Mouse (Mus musculus) limb, embryonic 11.5 days (tissue): Measurements from ENCODE around the gene Pdzd7. TPM values are rescaled to one million over a fixed set of nuclear protein-coding genes. Genes with fewer than 3 reads are reported as not detected.

Experiments used
- ATAC-seq: fragments of 200-750 bp; cut with Nextera tagmentation; 2 replicates; pipeline ENCODE4 v1.8.0; 2017; ENCODE audit warnings: low read depth; ENCODE audit not compliant: insufficient number of reproducible peaks, low FRiP score, low TSS enrichment
- DNase-seq: peaks from one replicate; pipeline ENCODE4 v3.0.0-alpha.2; 2015; ENCODE audit warnings: low spot score
- H3K27ac ChIP-seq: fragments of 300-500 bp; sonication (generic); replicated peaks from 2 replicates; pipeline ENCODE4 v1.5.1; 2014; ENCODE audit warnings: low read depth, mild to moderate bottlenecking, low read length
- H3K27me3 ChIP-seq: fragments of 300-500 bp; sonication (generic); 2 replicates; pipeline ENCODE4 v1.6.1; 2014; ENCODE audit warnings: mild to moderate bottlenecking, low read length, mixed read lengths; ENCODE audit not compliant: control insufficient read depth, insufficient read depth
- H3K36me3 ChIP-seq: fragments of 300-500 bp; sonication (generic); 2 replicates; pipeline ENCODE4 v1.6.1; 2014; ENCODE audit warnings: mild to moderate bottlenecking, low read length, moderate library complexity, mixed read lengths; ENCODE audit not compliant: control insufficient read depth, insufficient read depth
- H3K4me1 ChIP-seq: fragments of 300-500 bp; sonication (generic); 2 replicates; pipeline ENCODE4 v1.6.1; 2014; ENCODE audit warnings: low read length, mixed read lengths; ENCODE audit not compliant: control insufficient read depth, insufficient read depth
- H3K4me2 ChIP-seq: fragments of 300-500 bp; sonication (generic); 2 replicates; pipeline ENCODE4 v1.6.1; 2014; ENCODE audit warnings: low read depth, mild to moderate bottlenecking, moderate library complexity; ENCODE audit not compliant: severe bottlenecking
- H3K4me3 ChIP-seq: fragments of 300-500 bp; sonication (generic); 2 replicates; pipeline ENCODE4 v1.5.1; 2014; ENCODE audit warnings: low read depth, low read length
- H3K9ac ChIP-seq: fragments of 300-500 bp; sonication (generic); 2 replicates; pipeline ENCODE4 v1.6.1; 2014; ENCODE audit warnings: mild to moderate bottlenecking, low read length
- H3K9me3 ChIP-seq: fragments of 300-500 bp; sonication (generic); 2 replicates; pipeline ENCODE4 v1.6.1; 2016; ENCODE audit warnings: low read length; ENCODE audit not compliant: control insufficient read depth
- WGBS: fragments of 180-500 bp; shearing (Covaris S2); extraction: QIAGEN DNeasy Blood & Tissue Kit; methylation state at CpG from one replicate; pipeline ENCODE4 v1.1.7; 2014; 5-methylcytosine and 5-hydroxymethylcytosine counted together
- polyA plus RNA-seq: library from polyadenylated mRNA; unstranded; fragments of >200 nt; fragmentation: Nextera tagmentation; extraction: Ambion mirVana; gene quantifications from 2 replicates; pipeline ENCODE4 v1.2.1, GENCODE M21; 2014

Gene Pdzd7
- polyA plus RNA-seq, 1 experiment from 2014 or later, result 0.21 TPM

DNA sequence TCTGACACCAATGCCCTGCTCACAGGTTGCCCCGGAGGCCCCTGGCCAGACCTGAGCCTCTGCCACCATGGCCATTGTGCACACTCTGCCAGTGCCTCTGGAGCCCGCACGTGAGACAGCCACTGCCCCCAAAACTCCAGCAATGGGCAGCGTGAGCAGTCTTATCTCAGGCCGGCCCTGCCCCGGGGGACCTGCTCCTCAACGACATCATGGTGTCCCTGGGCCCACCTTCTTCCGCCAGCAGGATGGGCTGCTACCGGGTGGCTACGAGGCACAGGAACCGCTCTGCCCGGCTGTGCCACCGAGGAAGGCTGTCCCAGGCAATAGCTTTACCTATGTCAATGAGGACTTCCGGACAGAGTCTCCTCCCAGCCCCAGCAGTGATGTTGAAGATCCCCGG lies 24.2 kb downstream of the Pdzd7 start:
- H3K27me3 ChIP-seq, result no peaks in the 10 kb centered on the region
- H3K9ac ChIP-seq, result no peak overlapping the region
- ATAC-seq, result no peak
- no peak overlapping the region for H3K4me3 ChIP-seq
- H3K9me3 ChIP-seq, result no peaks in the 10 kb centered on the region
- H3K27ac ChIP-seq, result no peak overlapping the region
- WGBS, result 95% methylated on average over 15 of the region's 15 CpGs
- peaks cover 13% of the 10 kb centered on the region; the same call in 1 of the 2 replicates for H3K4me1 ChIP-seq
- H3K4me2 ChIP-seq, result no peak overlapping the region
- H3K36me3 ChIP-seq, result peaks cover 27% of the 10 kb centered on the region
- DNase-seq, result no peak

DNA sequence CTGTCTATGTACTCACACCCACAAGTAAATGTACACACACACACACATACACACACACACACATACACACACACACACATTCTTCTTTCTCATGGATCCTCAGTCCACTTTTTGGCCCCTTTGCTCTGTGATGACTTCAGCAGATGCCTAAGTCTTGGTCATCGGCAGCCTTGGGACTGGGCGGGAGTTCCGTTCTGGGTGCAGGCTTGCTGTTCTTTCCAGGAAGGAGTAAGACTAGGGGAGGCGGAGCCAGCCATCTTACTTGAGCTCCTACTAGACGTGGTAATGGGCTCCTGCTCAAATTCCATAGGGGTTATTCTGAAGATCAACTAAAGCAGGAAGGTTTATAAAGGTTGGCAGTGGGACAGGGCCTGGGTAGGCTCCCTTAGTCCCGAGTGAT lies 25.2 kb downstream of the Pdzd7 start:
- Histone ChIP-seq H3K9me3 (no peaks in the 10 kb centered on the region), H3K27ac (no peak overlapping the region), H3K36me3 (peaks cover 17% of the 10 kb centered on the region), H3K4me2 (peak overlapping the region; percentile 13; the same call in 1 of the 2 replicates), H3K27me3 (no peaks in the 10 kb centered on the region), H3K4me1 (peaks cover 21% of the 10 kb centered on the region), H3K4me3 (no peak overlapping the region), H3K9ac (no peak overlapping the region)
- DNase-seq (no peak), ATAC-seq (no peak)
- WGBS, result 70% methylated on average over 6 of the region's 6 CpGs

DNA sequence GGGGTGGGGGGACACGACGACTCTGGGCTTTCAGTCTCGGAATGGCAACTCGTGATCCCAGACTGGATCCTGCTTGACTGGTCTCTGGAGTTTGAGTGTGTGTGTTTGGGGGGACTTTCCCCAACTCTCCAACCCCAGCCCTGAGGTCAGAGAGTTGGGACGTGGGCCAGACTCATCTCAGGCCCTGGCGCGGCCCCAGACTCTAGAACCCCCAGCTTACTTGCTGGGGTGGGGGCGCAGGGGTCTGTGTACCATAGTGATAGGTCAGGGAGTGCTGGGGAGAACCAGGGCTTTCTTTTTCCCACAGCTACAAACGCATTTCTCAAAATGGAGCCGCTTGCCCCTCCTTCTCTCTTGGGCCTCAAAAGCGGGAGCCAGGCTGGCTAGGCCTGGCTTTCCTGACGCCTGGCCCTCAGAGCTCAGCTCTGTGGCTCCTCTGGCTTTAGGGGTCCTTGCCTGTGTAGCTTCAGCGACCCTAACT lies 27.1 kb downstream of the Pdzd7 start:
- H3K9me3 ChIP-seq, result no peaks in the 10 kb centered on the region
- DNase-seq (peak; percentile 59), ATAC-seq (no peak)
- no peaks in the 10 kb centered on the region for H3K27me3 ChIP-seq
- peak overlapping the region; percentile 92 for H3K27ac ChIP-seq
- peak overlapping the region; percentile 95 for H3K4me2 ChIP-seq
- WGBS, result under 1% methylated on average over 13 of the region's 13 CpGs
- peaks cover 4% of the 10 kb centered on the region; the same call in 1 of the 2 replicates for H3K36me3 ChIP-seq
- peak overlapping the region; percentile 95 for H3K9ac ChIP-seq
- peaks cover 35% of the 10 kb centered on the region for H3K4me1 ChIP-seq
- H3K4me3 ChIP-seq, result peak overlapping the region; percentile 78

DNA sequence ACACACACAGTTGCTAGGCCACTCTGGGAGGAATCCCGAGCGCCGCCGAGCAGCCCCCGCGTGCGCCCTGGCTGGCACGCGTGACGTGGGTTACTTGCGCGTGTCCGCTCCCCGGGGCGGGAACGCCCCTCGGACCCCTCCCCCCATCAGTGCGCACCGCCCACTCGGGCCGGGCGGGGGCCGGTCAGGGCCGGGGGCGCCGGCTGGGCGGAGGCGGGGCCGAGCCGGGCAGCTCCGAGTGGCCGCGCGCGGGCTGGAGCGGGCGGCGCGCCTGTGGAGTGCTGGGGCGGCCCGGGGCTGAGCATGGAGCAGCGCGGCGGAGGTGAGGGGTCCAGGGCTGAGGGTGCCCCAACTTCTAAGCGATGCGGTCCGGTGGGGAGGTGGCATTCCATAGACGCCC lies 27.6 kb downstream of the Pdzd7 start:
- peak overlapping the region; percentile 95 for H3K4me2 ChIP-seq
- H3K4me1 ChIP-seq, result peaks cover 38% of the 10 kb centered on the region
- H3K9ac ChIP-seq, result peak overlapping the region; percentile 95
- H3K4me3 ChIP-seq, result peak overlapping the region; percentile 78
- peak; percentile 91 for DNase-seq
- H3K27ac ChIP-seq, result peak overlapping the region; percentile 92
- no peaks in the 10 kb centered on the region for H3K27me3 ChIP-seq
- H3K36me3 ChIP-seq, result peaks cover 3% of the 10 kb centered on the region; the same call in 1 of the 2 replicates
- H3K9me3 ChIP-seq, result no peaks in the 10 kb centered on the region
- 0% methylated on average over 36 of the region's 48 CpGs for WGBS
- ATAC-seq, result peak; percentile 53

DNA sequence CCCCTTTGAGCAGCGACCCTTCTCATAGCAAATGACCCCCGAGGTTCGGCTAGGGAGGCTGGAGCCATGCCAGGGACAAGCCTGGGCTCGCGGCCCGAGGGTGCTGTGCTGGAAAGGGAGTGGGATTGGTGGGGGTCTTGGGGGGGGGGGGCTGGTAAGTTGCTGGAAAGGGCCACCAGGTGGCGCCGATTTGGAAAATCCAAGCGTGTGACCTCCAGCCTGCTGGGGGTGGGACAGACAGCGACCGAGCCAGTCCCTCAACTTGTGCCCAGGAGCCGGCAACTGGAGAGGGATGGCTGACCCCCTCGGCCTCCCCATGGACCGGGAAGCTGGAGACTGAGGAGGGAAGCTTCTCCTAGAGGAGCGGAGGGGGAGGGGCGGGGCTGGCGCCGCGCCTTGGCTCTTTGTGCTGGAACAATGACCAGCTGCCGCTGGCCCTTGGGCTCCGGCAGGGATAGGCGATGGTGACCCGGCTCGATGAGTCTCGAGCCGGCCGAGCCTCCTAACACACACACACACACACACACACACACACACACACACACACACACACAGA lies 28.2 kb downstream of the Pdzd7 start:
- DNase-seq (peak; percentile 85), ATAC-seq (no peak; the same call in 1 of the 2 replicates)
- Histone ChIP-seq H3K4me3 (peak overlapping the region; percentile 78), H3K27me3 (no peaks in the 10 kb centered on the region), H3K36me3 (no peaks in the 10 kb centered on the region), H3K4me1 (peaks cover 44% of the 10 kb centered on the region), H3K4me2 (peak overlapping the region; percentile 95), H3K9me3 (no peaks in the 10 kb centered on the region), H3K9ac (peak overlapping the region; percentile 95), H3K27ac (peak overlapping the region; percentile 92)
- 1% methylated on average over 25 of the region's 27 CpGs for WGBS

DNA sequence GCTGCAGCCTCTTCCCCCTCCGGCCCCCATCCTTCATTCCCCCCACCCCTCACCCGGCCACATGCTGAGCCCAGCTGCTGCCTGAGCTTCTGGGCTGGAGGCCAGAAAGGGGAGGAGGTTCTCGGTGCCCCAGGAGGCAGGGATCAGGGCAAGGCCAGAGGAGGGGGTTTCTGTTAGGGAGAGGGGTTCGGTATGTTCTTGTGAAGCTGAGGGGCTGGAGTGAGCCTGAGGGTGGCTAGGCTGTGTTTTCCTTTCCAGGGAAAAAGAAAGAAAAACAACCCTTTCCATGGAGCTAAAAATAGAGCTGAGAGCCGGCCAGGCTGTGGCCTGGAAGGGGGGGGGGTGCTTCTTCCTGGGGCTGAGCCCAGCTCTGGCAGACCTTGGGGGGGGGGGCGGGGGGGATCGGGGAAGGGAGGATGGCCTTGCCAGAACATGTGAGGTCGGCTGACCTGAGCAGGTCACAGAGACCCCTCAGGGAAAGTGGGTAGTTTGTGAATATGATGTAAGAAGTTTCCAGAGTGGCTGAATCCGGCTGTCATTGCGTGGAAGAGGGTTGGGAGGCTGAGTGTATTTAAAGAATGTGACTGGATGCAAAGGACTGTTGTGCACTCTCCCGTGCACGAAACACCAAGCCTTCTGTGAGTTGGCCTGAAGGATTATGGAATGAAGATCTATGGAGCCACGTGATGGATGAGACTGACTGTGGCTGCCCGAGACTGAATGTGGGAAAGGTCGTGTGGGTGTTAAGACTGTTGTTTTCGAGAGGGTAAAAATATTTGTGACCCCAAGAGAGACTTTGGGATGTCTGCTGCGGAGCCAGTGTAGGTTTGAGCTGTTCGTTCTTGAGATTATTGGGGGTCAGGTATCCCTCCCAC lies 28.9 kb downstream of the Pdzd7 start:
- 1% methylated on average over 16 of the region's 18 CpGs for WGBS
- H3K27me3 ChIP-seq, result no peaks in the 10 kb centered on the region
- H3K27ac ChIP-seq, result peak overlapping the region; percentile 92
- H3K4me2 ChIP-seq, result peak overlapping the region; percentile 95
- H3K4me3 ChIP-seq, result peak overlapping the region; percentile 78
- peaks cover 46% of the 10 kb centered on the region for H3K4me1 ChIP-seq
- peaks cover 3% of the 10 kb centered on the region; the same call in 1 of the 2 replicates for H3K36me3 ChIP-seq
- ATAC-seq, result 0 out of 2 replicates have a peak, but pooled peaks have one; percentile 27
- H3K9ac ChIP-seq, result peak overlapping the region; percentile 95
- peak; percentile 68 for DNase-seq
- H3K9me3 ChIP-seq, result no peaks in the 10 kb centered on the region

DNA sequence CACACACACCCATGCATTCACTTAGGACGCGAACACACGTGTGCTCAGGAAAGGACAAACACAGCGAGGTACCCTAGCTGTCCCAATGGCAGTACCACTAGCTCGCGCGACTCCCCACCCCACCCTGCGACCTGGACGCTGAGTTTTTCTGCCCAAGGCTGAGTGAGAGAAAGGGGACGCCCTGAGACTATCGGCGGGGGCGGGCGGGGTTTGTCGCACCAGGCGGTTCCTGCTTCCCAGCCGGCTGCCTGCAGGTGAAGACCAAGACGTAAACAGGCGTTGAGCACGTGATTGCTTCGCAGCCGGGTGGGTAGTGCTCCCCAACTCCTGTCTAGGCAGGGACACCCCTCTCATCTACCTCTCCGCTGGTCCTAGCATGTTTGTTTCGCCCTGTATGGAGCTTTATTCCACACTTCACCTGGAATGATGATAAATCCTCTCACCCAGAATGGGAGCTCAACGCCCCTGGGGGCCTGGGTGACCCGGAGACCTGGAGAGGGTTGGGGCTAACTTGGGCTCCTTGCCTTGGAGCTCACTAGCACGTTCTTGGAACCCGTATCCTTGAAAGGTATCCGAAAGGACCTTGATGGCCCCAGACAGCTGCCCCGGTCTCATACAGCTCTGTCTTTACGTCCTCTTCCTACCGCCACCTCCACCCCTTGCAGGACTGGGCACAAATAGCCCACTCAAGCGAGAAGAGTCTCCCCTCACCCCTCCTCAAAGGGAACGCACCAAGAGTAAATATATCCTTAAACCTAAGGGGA lies 29.8 kb downstream of the Pdzd7 start:
- Histone ChIP-seq H3K4me3 (peak overlapping the region; percentile 78), H3K27ac (peak overlapping the region; percentile 92), H3K9me3 (no peaks in the 10 kb centered on the region), H3K27me3 (no peaks in the 10 kb centered on the region), H3K4me1 (peaks cover 43% of the 10 kb centered on the region), H3K36me3 (peaks cover 5% of the 10 kb centered on the region; the same call in 1 of the 2 replicates), H3K4me2 (peak overlapping the region; percentile 95), H3K9ac (peak overlapping the region; percentile 75)
- WGBS, result 0% methylated on average over 34 of the region's 34 CpGs
- DNase-seq (peak; percentile 68), ATAC-seq (no peak)

DNA sequence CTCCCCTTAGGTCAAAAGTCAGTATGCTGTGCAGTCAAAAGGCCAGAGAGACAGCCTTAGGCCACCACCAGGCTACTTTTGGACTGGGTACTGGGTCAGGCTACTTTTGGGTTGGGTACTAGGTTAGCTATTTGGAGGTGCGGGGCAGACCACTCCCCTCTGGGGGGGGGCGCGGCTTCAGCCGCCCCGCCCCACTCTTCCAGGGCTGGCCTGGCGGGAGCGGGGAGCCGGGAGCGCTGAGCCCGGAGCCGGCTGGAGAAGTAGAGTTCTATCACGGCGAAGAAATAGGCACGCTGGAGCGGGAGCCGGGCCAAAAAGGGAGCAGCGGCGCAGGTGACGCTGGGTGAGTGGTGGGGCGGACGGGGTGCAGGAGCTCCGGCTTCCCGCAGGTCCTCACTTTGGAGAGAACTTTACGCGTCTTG lies 30.5 kb downstream of the Pdzd7 start:
- H3K4me1 ChIP-seq, result peaks cover 38% of the 10 kb centered on the region
- peak overlapping the region; percentile 78 for H3K4me3 ChIP-seq
- H3K9me3 ChIP-seq, result no peaks in the 10 kb centered on the region
- H3K27ac ChIP-seq, result peak overlapping the region; percentile 92
- DNase-seq (peak; percentile 71), ATAC-seq (peak; percentile 8; the same call in 1 of the 2 replicates)
- under 1% methylated on average over 25 of the region's 25 CpGs for WGBS
- H3K36me3 ChIP-seq, result peaks cover 10% of the 10 kb centered on the region
- peak overlapping the region; percentile 75 for H3K9ac ChIP-seq
- peak overlapping the region; percentile 95 for H3K4me2 ChIP-seq
- H3K27me3 ChIP-seq, result no peaks in the 10 kb centered on the region
